Mouse (Mus musculus): Measurements from ENCODE around the gene Krt16.
"Not testable (repeated sequence)": the region's sequence is repeated elsewhere in the genome, so short reads cannot be mapped to it uniquely, and the experiment has no call there.

The Krt16 gene

DNA sequence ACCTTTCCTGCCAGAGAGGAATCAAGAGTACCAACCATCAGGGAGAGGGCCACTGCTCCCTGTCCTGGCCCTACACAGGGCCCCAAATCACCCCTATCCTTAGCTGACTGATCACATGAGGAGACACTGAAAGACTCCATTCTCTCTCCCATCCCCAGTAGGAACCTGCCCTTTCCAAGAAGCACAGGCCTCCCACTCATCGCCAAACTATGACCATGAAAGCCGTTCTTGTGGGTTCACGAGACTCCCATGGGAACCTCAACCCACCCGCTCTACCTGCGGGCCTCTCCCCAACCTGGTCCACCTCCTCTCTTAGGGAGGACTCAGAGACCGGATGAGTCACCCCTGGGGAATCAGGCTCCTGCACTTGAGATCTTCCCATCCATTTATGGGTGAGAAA, 6.8 kb upstream of the Krt16 start:
- DNase-seq = no peak

DNA sequence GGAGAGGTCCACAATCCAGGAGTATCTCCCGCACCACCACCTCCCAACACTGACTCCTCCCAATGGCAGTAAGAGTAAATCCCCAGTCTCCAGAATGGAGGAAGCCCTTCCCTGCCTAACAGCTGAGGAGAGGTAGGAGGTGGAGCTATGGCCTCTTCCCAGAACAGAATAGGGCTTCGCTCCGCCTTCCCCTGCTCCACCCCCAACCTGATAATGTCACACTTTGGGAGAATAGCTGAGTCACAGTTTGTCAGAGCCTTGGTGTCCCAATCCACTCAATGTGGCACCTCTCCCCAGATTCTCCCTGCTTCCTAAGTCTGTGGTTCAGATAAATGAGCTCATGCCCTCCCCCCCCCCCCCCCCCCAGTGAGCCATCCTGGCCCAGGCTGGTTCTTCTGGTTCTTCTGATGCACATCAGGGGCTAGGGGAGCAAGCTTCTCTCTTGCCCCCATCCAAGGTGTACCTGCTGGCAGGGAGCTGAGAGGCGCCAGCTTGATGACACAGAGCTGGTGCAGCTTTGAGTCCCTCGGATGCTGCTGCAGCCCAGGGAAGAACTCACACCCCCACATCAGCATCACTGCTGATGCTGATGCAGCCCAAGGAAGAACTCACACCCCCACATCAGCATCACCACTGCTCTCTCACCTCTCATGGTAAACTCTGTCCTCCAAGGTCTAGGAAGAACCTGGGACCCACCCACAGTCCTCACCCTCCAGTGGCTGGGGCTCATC, 5.8 kb upstream of the Krt16 start:
- no peak for DNase-seq

DNA sequence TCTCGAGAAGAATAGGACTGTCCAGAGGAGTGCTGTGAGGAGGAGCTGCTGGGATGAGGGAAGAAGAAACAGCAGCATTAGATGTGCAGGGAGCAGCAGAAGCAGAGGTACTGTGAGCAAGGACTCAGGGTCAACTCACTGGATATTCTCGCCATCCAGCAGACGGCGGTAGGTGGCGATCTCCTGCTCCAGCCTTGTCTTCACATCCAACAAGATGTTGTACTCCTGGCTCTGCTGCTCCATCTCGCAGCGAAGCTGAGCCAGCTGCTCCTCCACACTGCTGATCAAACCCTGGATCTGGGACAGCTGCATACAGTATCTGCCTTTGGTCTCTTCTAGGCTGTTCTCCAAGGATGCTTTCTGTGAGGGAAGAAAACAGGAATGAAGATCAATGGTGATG, 2.2 kb downstream of the Krt16 start:
- DNase-seq = not testable (repeated sequence)

DNA sequence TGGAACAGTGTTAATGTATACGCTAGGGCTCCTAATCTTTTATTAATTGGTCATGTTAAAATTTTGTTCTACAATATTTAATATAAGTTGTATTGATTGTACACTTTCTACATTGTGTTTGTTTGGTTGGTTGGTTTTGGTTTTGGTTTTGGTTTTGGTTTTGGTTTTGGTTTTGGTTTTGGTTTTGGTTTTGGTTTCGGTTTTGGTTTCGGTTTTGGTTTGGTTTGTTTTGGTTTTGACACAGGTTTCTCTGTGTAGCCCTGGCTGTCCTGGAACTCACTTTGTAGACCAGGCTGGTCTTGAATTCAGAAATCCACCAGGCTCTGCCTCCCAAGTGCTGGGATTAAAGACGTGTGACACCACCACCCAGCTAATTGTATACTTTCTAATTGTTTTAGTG, 8.4 kb downstream of the Krt16 start:
- DNase-seq = not testable (repeated sequence)

DNA sequence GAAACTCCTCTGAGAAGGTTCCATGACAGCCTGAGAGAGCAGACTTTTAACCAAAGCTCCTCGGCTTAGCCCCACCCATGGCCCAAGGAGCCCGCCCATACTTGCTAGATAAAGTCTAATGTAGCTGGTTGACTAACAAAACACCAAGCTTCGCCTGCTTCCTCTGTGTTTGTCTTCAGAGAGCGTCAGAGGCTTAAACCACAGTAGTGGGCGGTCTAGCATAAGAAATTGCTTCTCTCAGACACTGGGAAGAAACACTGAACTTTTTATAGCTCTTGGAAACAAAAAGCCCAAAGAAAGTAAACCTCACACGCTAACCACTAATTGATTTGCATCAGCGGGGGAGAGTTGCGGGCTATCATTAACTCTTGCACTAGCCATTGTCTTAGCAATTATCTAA, 27.0 kb downstream of the Krt16 start:
- no peak for DNase-seq

DNA sequence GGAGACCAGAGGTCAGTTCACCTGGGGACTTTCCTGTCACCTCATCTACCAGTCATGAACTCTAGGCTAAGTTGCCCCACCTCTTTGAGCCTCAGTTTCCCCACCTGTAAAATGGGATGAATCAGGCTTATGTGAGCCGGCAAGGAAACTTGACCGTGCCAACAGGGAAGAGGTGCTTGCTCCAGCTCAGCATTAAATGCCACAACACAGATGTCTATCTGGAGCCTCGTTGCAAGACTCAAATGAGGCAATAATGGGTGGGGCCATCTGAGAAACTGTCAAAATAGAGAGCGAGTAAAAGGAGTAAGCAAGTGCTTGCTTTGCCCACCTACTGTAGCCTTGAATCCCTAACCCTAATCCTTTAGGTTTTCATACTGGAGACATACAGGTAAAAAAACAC, 29.4 kb downstream of the Krt16 start:
- no peak for DNase-seq

DNA sequence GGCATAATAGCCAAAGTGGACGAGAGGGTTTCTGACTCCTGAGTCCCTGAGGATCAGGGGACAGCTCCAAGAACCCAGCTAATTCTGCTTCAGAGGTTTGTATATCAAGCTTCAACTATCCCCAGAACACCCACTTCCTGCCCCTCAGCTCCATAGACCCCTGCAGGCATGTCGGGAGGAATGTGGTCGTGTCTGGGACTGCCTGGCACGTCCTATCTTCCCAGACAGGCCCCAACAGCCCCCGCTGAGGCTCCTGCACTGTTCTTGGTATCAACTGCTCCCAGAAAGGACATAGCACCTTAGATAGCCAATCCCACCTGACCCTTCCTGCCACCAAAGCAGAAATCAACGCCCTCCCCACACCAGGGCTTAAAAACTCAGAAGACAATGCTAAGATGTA, 40.2 kb downstream of the Krt16 start:
- DNase-seq = no peak

DNA sequence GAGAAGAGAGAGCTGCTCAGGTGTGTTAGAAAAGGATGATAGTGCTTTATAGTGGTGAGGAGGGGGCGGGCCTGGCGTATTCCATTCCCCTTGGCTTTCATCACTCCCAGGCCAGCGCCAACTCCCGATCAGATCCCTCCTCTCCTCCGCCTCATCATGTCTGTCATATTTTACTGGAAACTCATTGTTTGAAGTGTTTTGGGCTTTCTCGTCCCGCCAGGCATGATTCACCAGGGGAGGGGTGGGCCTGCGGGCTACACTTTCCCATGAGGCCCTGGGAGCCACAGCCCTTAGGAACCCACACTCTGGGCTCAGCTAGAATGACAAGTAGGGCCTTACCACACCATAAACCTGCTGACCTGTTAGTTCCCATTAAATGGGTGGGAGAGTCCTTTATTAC, 41.2 kb downstream of the Krt16 start, which contains the start of gene Krt14:
Gene Krt14 (minus strand): TSS at position 51 of the 400 bp plus-strand sequence.
- DNase-seq = no peak

DNA sequence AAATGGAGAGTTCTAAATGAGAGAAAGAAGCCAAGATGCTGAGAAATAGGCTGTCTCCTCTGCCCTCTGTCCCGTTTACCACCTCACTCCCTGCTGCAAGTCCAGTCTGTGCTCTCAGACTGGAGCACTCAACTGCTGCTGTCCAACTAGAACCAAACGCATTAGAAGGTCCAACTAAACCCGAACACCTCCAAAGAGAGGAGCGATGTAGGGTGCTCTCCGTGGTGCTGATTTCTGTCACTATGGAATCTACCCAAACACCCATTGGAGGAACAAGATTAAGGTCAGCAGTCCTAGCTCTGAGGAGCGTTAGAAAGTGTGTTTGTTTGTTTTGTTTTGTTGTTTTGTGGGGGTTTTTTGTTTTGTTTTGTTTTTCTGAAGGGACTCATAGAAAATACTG, 45.3 kb downstream of the Krt16 start:
- DNase-seq = no peak

DNA sequence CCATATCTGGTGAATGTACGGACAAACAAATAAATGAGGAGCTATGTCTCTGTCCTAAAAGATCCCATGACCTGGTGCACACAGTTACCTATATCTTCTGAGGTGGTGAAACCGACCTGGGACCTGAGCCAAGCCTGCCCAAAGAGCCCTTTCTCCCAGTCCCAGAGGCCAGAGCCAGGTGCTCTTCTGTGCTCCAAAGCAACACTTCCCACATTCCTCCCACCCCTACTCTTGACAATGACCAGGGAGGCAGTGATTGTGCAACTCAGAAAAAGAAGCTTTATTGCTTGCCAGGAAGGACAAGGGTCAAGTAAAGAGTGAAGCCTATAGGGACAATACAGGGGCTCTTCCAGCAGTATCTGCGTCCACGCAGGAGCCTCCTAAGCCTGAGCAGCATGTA, 45.8 kb downstream of the Krt16 start:
- no peak for DNase-seq

DNA sequence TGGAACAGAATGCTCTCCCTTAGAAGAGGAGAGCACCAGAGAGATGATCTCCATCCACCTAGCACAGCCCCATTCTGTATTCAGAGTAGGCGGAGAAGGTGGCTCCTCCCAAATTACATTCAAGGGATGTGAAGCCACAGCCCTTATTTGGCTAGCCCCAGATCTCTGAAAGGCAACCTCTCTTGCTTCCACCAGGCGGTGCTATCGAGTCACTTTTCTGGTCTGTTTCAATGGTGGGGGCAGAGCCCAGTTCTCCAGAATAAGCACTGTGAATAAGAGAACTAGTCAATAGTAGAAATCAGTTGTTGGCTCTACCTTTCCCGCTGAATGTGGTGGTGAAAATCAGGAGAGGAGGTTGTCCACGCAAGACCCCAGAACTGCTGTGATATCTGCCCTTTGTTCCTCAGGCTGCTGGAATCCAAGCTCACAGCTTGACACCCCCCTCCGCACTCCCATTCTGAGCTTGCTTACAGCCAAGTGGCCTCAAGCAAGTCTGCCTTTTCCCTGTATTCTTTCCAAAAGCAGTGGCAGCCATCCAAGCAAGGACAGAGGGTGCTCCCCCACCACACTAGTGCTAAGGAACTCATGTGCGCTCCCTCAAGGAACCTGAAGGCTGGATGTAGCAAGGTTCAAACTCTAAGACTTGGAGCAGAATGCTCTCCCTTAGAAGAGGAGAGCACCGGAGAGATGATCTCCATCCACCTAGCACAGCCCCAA, 48.4 kb downstream of the Krt16 start:
- DNase-seq = no peak

DNA sequence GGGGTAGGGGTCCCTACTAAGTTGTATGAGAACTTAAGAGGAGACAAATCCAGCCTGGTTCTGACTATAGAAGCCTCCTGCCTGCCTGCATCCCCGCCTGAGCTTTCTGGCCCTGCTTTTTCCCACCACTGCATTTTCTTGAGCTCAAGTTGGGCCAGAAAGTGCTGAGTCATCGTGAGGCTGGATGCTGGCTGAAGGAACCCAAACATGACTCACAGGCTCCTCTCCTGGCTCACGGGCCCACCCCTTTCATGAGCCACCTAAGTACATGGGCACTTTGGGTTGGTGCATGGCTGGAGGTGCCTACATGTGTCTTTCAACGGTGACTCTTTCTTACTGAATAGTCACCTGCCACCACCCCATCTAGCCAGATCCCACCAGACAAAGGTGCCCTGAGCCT, 50.0 kb downstream of the Krt16 start:
- no peak for DNase-seq

Data from spleen, adult 18-20 months (tissue).